In the genomic region with DNA sequence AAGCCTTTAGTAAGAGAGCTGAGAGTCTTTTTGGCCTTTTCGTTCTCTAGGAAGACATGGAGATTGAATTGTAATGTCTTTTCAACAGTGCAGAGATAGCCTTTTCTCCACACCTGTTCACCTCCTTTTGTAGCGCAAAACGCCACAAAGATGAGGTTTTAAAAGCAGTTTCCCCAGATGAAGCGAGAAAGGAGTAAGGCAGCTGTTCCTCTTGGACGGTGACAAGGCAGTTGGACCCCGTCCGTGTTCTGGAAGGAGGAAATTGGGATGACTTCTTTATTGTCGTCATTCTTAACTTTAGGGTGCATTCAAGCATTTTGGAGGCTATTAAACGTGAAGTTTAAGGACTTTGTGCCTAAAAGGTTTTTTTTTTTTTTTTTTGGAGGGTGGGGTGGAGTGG, we compare ENCODE assay signal across 8 mouse cellular contexts. TPM values are rescaled to one million over a fixed set of nuclear protein-coding genes. Genes with fewer than 3 reads are reported as not detected.
DNase-seq lines count a peak whose midpoint lies in the region; ATAC-seq lines count a peak whose summit lies in the region.

No protein-coding gene starts in this region.

- peak overlapping the region; percentile 98 for H3K27ac ChIP-seq in kidney, embryonic 16.5 days (ENCODE audit: low read length)
- peak overlapping the region; percentile 94 to 99 for H3K27ac ChIP-seq in heart, embryonic 14.5 days (replicated peaks in 1 of 2; ENCODE audit: control insufficient read depth in 1 of 2, insufficient read depth in 1 of 2, low read depth in 2 of 2, low read length in 2 of 2)
- H3K27ac ChIP-seq in liver, embryonic 11.5 days (ENCODE audit: low read depth, low read length): peak overlapping the region; percentile 50; the same call in 1 of the 2 replicates
- H3K27ac ChIP-seq in neural tube, embryonic 13.5 days (replicated peaks): peak overlapping the region; percentile 100

- no peaks in the 10 kb centered on the region for H3K9me3 ChIP-seq in kidney, embryonic 16.5 days (ENCODE audit: low read length)
- no peaks in the 10 kb centered on the region for H3K9me3 ChIP-seq in heart, embryonic 14.5 days (ENCODE audit: control insufficient read depth, low read length)
- H3K9me3 ChIP-seq in liver, embryonic 11.5 days (ENCODE audit: control insufficient read depth, low read length): no peaks in the 10 kb centered on the region
- H3K9me3 ChIP-seq in neural tube, embryonic 13.5 days: no peaks in the 10 kb centered on the region

- H3K27me3 ChIP-seq in kidney, embryonic 16.5 days (ENCODE audit: insufficient read depth, low read length): no peaks in the 10 kb centered on the region
- H3K27me3 ChIP-seq in heart, embryonic 14.5 days (ENCODE audit: control insufficient read depth, insufficient read depth, low read length): no peaks in the 10 kb centered on the region
- H3K27me3 ChIP-seq in liver, embryonic 11.5 days (replicated peaks; ENCODE audit: control insufficient read depth, insufficient read depth, low read length): no peaks in the 10 kb centered on the region
- H3K27me3 ChIP-seq in neural tube, embryonic 13.5 days: peaks cover 9% of the 10 kb centered on the region; the same call in 1 of the 2 replicates

- H3K9ac ChIP-seq in kidney, embryonic 16.5 days (replicated peaks; ENCODE audit: low read length): peak overlapping the region; percentile 96
- H3K9ac ChIP-seq in heart, embryonic 14.5 days (ENCODE audit: low read length): peak overlapping the region; percentile 92
- H3K9ac ChIP-seq in liver, embryonic 11.5 days (ENCODE audit: low read depth, low read length): peak overlapping the region; percentile 94
- peak overlapping the region; percentile 95 for H3K9ac ChIP-seq in neural tube, embryonic 13.5 days

- no peak for ATAC-seq in kidney, embryonic 16.5 days (ENCODE audit: low FRiP score, low TSS enrichment)
- no peak for ATAC-seq in heart, embryonic 14.5 days (ENCODE audit: insufficient number of reproducible peaks, insufficient read depth, low FRiP score, low read depth)
- no peak for ATAC-seq in liver, embryonic 11.5 days (replicated peaks; ENCODE audit: low FRiP score)
- ATAC-seq in neural tube, embryonic 13.5 days (ENCODE audit: low read depth): no peak

- H3K4me1 ChIP-seq in kidney, embryonic 16.5 days (ENCODE audit: insufficient read depth, low read length): peaks cover 7% of the 10 kb centered on the region; the same call in 1 of the 2 replicates
- H3K4me1 ChIP-seq in heart, embryonic 14.5 days (ENCODE audit: control insufficient read depth in 2 of 2, insufficient read depth in 2 of 2, low read length in 2 of 2): peaks cover 2 to 16% of the 10 kb centered on the region in 2 experiments; a peak in 3 of 4 replicates
- H3K4me1 ChIP-seq in liver, embryonic 11.5 days (replicated peaks; ENCODE audit: control insufficient read depth, insufficient read depth, low read length): peaks cover 17% of the 10 kb centered on the region
- peaks cover 39% of the 10 kb centered on the region for H3K4me1 ChIP-seq in neural tube, embryonic 13.5 days (replicated peaks)

- peak overlapping the region; percentile 72 for H3K4me2 ChIP-seq in kidney, embryonic 16.5 days (replicated peaks; ENCODE audit: low read depth, low read length)
- peak overlapping the region; percentile 74 for H3K4me2 ChIP-seq in heart, embryonic 14.5 days (ENCODE audit: low read length)
- peak overlapping the region; percentile 69 for H3K4me2 ChIP-seq in liver, embryonic 11.5 days
- peak overlapping the region; percentile 81 for H3K4me2 ChIP-seq in neural tube, embryonic 13.5 days

- no peak for DNase-seq in kidney, adult 18-20 months
- peak; percentile 44 to 59 for DNase-seq in cerebellum, postnatal 10 days
- DNase-seq in liver, embryonic 11.5 days (ENCODE audit: low spot score): no peak
- no peak for DNase-seq in left cerebral cortex, adult 8-10 months (ENCODE audit: low spot score in 2 of 2)
- DNase-seq in testis, postnatal 14 days (ENCODE audit: low spot score): no peak

- no peaks in the 10 kb centered on the region for H3K36me3 ChIP-seq in kidney, embryonic 16.5 days (ENCODE audit: insufficient read depth, low read length)
- H3K36me3 ChIP-seq in heart, embryonic 14.5 days (ENCODE audit: control insufficient read depth, insufficient read depth, low read length): no peaks in the 10 kb centered on the region
- no peaks in the 10 kb centered on the region for H3K36me3 ChIP-seq in liver, embryonic 11.5 days (ENCODE audit: control insufficient read depth, insufficient read depth, low read length)
- no peaks in the 10 kb centered on the region for H3K36me3 ChIP-seq in neural tube, embryonic 13.5 days

- H3K4me3 ChIP-seq in kidney, embryonic 16.5 days (ENCODE audit: low read length): peak overlapping the region; percentile 77
- peak overlapping the region; percentile 59 to 74 for H3K4me3 ChIP-seq in heart, embryonic 14.5 days (ENCODE audit: control insufficient read depth in 1 of 2, insufficient read depth in 1 of 2, low read depth in 1 of 2, low read length in 2 of 2)
- peak overlapping the region; percentile 76 for H3K4me3 ChIP-seq in liver, embryonic 11.5 days (ENCODE audit: low read depth, low read length)
- H3K4me3 ChIP-seq in neural tube, embryonic 13.5 days: peak overlapping the region; percentile 66

- 7% methylated on average over 9 of the region's 9 CpGs for WGBS in kidney, embryonic 16.5 days
- 17% methylated on average over 9 of the region's 9 CpGs for WGBS in heart, embryonic 14.5 days
- 25% methylated on average over 9 of the region's 9 CpGs for WGBS in liver, embryonic 11.5 days
- WGBS in neural tube, embryonic 13.5 days: 12% methylated on average over 9 of the region's 9 CpGs

RNA-seq across cellular contexts. Expression of a gene that starts 1.3 kb away (rescaled TPM):
- 15.9 and 21.0 TPM in 2 replicates for polyA plus RNA-seq in kidney, embryonic 16.5 days (2015; fragmentation: Nextera tagmentation; extraction: Ambion mirVana)
- polyA plus RNA-seq in heart, embryonic 14.5 days (2014; fragmentation: Nextera tagmentation; extraction: Ambion mirVana): 12.8 and 14.5 TPM in 2 replicates
- polyA plus RNA-seq in liver, embryonic 11.5 days (2014; fragmentation: Nextera tagmentation; extraction: Ambion mirVana): 12.2 and 12.7 TPM in 2 replicates
- 19.6 and 20.1 TPM in 2 replicates for polyA plus RNA-seq in neural tube, embryonic 13.5 days (2015; fragmentation: Nextera tagmentation; extraction: Ambion mirVana)
- 10 to 100 TPM; 52.5 to 66.4 (median 60.5) TPM for total RNA-seq in left cerebral cortex, adult 8-10 months (2022)

RNA-seq across cellular contexts. Expression of a gene that starts 48.1 kb away (rescaled TPM):
- 341 and 366 TPM in 2 replicates for polyA plus RNA-seq in kidney, embryonic 16.5 days (2015; fragmentation: Nextera tagmentation; extraction: Ambion mirVana)
- 296 and 297 TPM in 2 replicates for polyA plus RNA-seq in heart, embryonic 14.5 days (2014; fragmentation: Nextera tagmentation; extraction: Ambion mirVana)
- 342 and 349 TPM in 2 replicates for polyA plus RNA-seq in liver, embryonic 11.5 days (2014; fragmentation: Nextera tagmentation; extraction: Ambion mirVana)
- 366 TPM in 2 replicates for polyA plus RNA-seq in neural tube, embryonic 13.5 days (2015; fragmentation: Nextera tagmentation; extraction: Ambion mirVana)
- 100 to 1,000 TPM; 239 to 284 (median 263) TPM for total RNA-seq in left cerebral cortex, adult 8-10 months (2022)

RNA-seq across cellular contexts. Expression of a gene that starts 52.3 kb away (rescaled TPM):
- 20.7 and 24.0 TPM in 2 replicates for polyA plus RNA-seq in kidney, embryonic 16.5 days (2015; fragmentation: Nextera tagmentation; extraction: Ambion mirVana)
- polyA plus RNA-seq in heart, embryonic 14.5 days (2014; fragmentation: Nextera tagmentation; extraction: Ambion mirVana): 0.78 and 1.1 TPM in 2 replicates
- 10.6 and 11.5 TPM in 2 replicates for polyA plus RNA-seq in liver, embryonic 11.5 days (2014; fragmentation: Nextera tagmentation; extraction: Ambion mirVana)
- 5.4 and 6.3 TPM in 2 replicates for polyA plus RNA-seq in neural tube, embryonic 13.5 days (2015; fragmentation: Nextera tagmentation; extraction: Ambion mirVana)
- 1 to 10 TPM; 3.5 to 5.2 (median 4.3) TPM for total RNA-seq in left cerebral cortex, adult 8-10 months (2022)

Comparison
In these comparisons a context has a peak if more than half of its experiments do, and no peak if none do; other contexts are left out.
1. H3K27ac ChIP-seq: peak in every context shown above with its lines; median percentile 100 in neural tube, embryonic 13.5 days; 98 in kidney, embryonic 16.5 days; 96 in heart, embryonic 14.5 days; 50 in liver, embryonic 11.5 days.
2. DNase-seq: peak in cerebellum, postnatal 10 days (2 of 2); none in kidney, adult 18-20 months (single experiment), liver, embryonic 11.5 days (single experiment), left cerebral cortex, adult 8-10 months (0 of 2) and testis, postnatal 14 days (single experiment).
3. Peak in every context shown above with its lines, with median percentiles within 50 percentile points of each other: H3K4me2 ChIP-seq, H3K4me3 ChIP-seq and H3K9ac ChIP-seq.